Mouse (Mus musculus) MEL (cell line): Measurements from ENCODE around the gene T2.

ENCODE experiments used
- BHLHE40 ChIP-seq: IDR thresholded peaks from 2 replicates; pipeline ENCODE4 v1.6.1; 2012; ENCODE audit warnings: low read depth, mild to moderate bottlenecking, inconsistent platforms, low read length, improper control_type of control experiment, borderline replicate concordance
- CHD1 ChIP-seq: IDR thresholded peaks from 2 replicates; pipeline ENCODE4 v1.6.1; 2012; ENCODE audit warnings: low read depth, mild to moderate bottlenecking, inconsistent platforms, low read length, improper control_type of control experiment
- CHD2 ChIP-seq: IDR thresholded peaks from 2 replicates; pipeline ENCODE4 v1.6.1; 2011; ENCODE audit warnings: low read length, improper control_type of control experiment
- CTCF ChIP-seq, 3 experiments: IDR thresholded peaks in 2 of 3; conservative IDR thresholded peaks in 1 of 3; 2 replicates each; pipeline ENCODE4 v1.5.1; 2011 to 2012; ENCODE audit warnings: low read length in 3 of 3, low read depth in 2 of 3, mild to moderate bottlenecking in 2 of 3, improper control_type of control experiment in 1 of 3, inconsistent platforms in 1 of 3, mixed read lengths in 1 of 3, moderate library complexity in 1 of 3; ENCODE audit not compliant: control insufficient read depth in 1 of 3, insufficient read depth in 1 of 3, poor library complexity in 1 of 3, severe bottlenecking in 1 of 3
- E2F4 ChIP-seq: IDR thresholded peaks from 2 replicates; pipeline ENCODE4 v1.6.1; 2011; ENCODE audit warnings: low read depth, low read length, improper control_type of control experiment, borderline replicate concordance
- ELF1 ChIP-seq: IDR thresholded peaks from 2 replicates; pipeline ENCODE4 v1.6.1; 2014; ENCODE audit warnings: low read depth, mild to moderate bottlenecking, inconsistent platforms, low read length, improper control_type of control experiment, moderate library complexity
- MAX ChIP-seq: IDR thresholded peaks from 2 replicates; pipeline ENCODE4 v1.6.1; 2011; ENCODE audit warnings: low read length, improper control_type of control experiment
- NRF1 ChIP-seq: IDR thresholded peaks from 2 replicates; pipeline ENCODE4 v1.6.1; 2014; ENCODE audit warnings: low read depth, mild to moderate bottlenecking, inconsistent platforms, low read length, improper control_type of control experiment, moderate library complexity; ENCODE audit not compliant: poor library complexity, insufficient read depth, severe bottlenecking
- POLR2A ChIP-seq, 2 experiments: IDR thresholded peaks; 2 replicates each; pipeline ENCODE4 v1.6.1; 2011 to 2012; ENCODE audit warnings: low read length in 2 of 2, mild to moderate bottlenecking in 2 of 2, control low read depth in 1 of 2, improper control_type of control experiment in 1 of 2, low read depth in 1 of 2, moderate library complexity in 1 of 2; ENCODE audit not compliant: control insufficient read depth in 1 of 2, insufficient read depth in 1 of 2, poor library complexity in 1 of 2
- POLR2AphosphoS2 ChIP-seq: IDR thresholded peaks from 2 replicates; pipeline ENCODE4 v1.6.1; 2011; ENCODE audit warnings: low read length, improper control_type of control experiment
- SMC3 ChIP-seq: IDR thresholded peaks from 2 replicates; pipeline ENCODE4 v1.6.1; 2011; ENCODE audit warnings: low read depth, low read length, improper control_type of control experiment
- TCF12 ChIP-seq: IDR thresholded peaks from 2 replicates; pipeline ENCODE4 v1.6.1; 2014; ENCODE audit warnings: low read depth, mild to moderate bottlenecking, inconsistent platforms, low read length, improper control_type of control experiment, moderate library complexity
- ZMIZ1 ChIP-seq: IDR thresholded peaks from 2 replicates; pipeline ENCODE4 v1.6.1; 2012; ENCODE audit warnings: low read depth, mild to moderate bottlenecking, inconsistent platforms, low read length, improper control_type of control experiment, moderate library complexity

GRCm38 (mm10) chr17:8389790-8390095 is 34.0 kb downstream of the T2 start:
- TF ChIP-seq CTCF (IDR thresholded peaks at IDR 0.05 in 2 of 3, conservative IDR thresholded peaks at IDR 0.05 in 1 of 3; ENCODE audit: control insufficient read depth in 1 of 3, insufficient read depth in 1 of 3, low read depth in 2 of 3, low read length in 3 of 3, poor library complexity in 1 of 3, severe bottlenecking in 1 of 3) (no peak), BHLHE40 (no peak), TCF12 (no peak), E2F4 (no peak), SMC3 (no peak), ELF1 (no peak), POLR2A (IDR thresholded peaks at IDR 0.05; ENCODE audit: control insufficient read depth in 1 of 2, insufficient read depth in 1 of 2, low read depth in 1 of 2, low read length in 2 of 2, poor library complexity in 1 of 2) (no peak), POLR2AphosphoS2 (no peak), MAX (no peak), NRF1 (no peak), ZMIZ1 (no peak), CHD1 (no peak), CHD2 (no peak)
